Mouse (Mus musculus): ENCODE results near the gene Tcf12. TPM values are rescaled to one million over a fixed set of nuclear protein-coding genes. Genes with fewer than 3 reads are reported as not detected.

Gene Tcf12
- polyA plus RNA-seq, 1 experiment from 2014 or later, result 85.9 TPM

- in situ Hi-C loops (cut with MboI; ENCODE audit: low pct_unique_long_range_greater_than_20kb), result loop anchor here (25.0 kb wide), 1 partner anchor 598 kb away; the partner anchor contains the start of gene Aldh1a2
- H3K27me3 ChIP-seq, result no peaks in the 10 kb centered on the region
- peak; percentile 30 for TF ChIP-seq CTCF (IDR thresholded peaks at IDR 0.05)
- ATAC-seq, result no peak
- CTCF ChIA-PET, result no interaction called here
- no peak for DNase-seq (ENCODE audit: low read depth, low spot score)
- POLR2A ChIA-PET, result no interaction called here
Measured at GRCm38 (mm10) chr9:71810723-71811122, 300.9 kb downstream of the Tcf12 start.

- ChIA-PET POLR2A (interaction anchor here (0.8 to 1.2 kb wide), 2 partner anchors 151 to 164 kb away, joined by 3 to 4 read pairs; no protein-coding TSS in a partner anchor), CTCF (interaction anchor here (0.6 to 7.5 kb wide), 16 partner anchors 14 to 605 kb away, joined by 3 to 63 read pairs (median 4); no protein-coding TSS in a partner anchor)
- DNase-seq (ENCODE audit: low read depth, low spot score) (no peak), ATAC-seq (no peak)
- no peaks in the 10 kb centered on the region for H3K27me3 ChIP-seq
- in situ Hi-C loops (cut with MboI; ENCODE audit: low pct_unique_long_range_greater_than_20kb), result loop anchor here (5.0 to 25.0 kb wide), 3 partner anchors 166 to 596 kb away; partner anchors contain the start of gene Aldh1a2
- peak; percentile 72 for TF ChIP-seq CTCF (IDR thresholded peaks at IDR 0.05)
Measured at GRCm38 (mm10) chr9:71808640-71809254, 302.9 kb downstream of the Tcf12 start.

- in situ Hi-C loops (cut with MboI; ENCODE audit: low pct_unique_long_range_greater_than_20kb), result loop anchor here (5.0 to 25.0 kb wide), 3 partner anchors 166 to 596 kb away; partner anchors contain the start of gene Aldh1a2
- ChIA-PET POLR2A (interaction anchor here (1.2 kb wide), 1 partner anchor 150 kb away, joined by 4 read pairs; no protein-coding TSS in a partner anchor), CTCF (interaction anchor here (0.6 to 7.5 kb wide), 5 partner anchors 15 to 184 kb away, joined by 3 to 63 read pairs (median 5); no protein-coding TSS in a partner anchor)
- no peak for ATAC-seq
- no peaks in the 10 kb centered on the region for H3K27me3 ChIP-seq
- DNase-seq (ENCODE audit: low read depth, low spot score), result no peak
- no peak for TF ChIP-seq CTCF (IDR thresholded peaks at IDR 0.05)
Measured at GRCm38 (mm10) chr9:71807801-71808200, 303.9 kb downstream of the Tcf12 start.

GRCm38 (mm10) chr9:71806422-71806805 is 305.3 kb downstream of the Tcf12 start:
- ATAC-seq (no peak), DNase-seq (ENCODE audit: low read depth, low spot score) (no peak)
- ChIA-PET CTCF (interaction anchor here (0.6 to 7.5 kb wide), 8 partner anchors 37 to 190 kb away, joined by 3 to 63 read pairs (median 6); no protein-coding TSS in a partner anchor), POLR2A (interaction anchor here (0.7 kb wide), 1 partner anchor 321 kb away, joined by 3 read pairs; the partner anchor contains the start of gene Polr2m)
- in situ Hi-C loops (cut with MboI; ENCODE audit: low pct_unique_long_range_greater_than_20kb), result loop anchor here (5.0 to 25.0 kb wide), 3 partner anchors 164 to 594 kb away; partner anchors contain the start of gene Aldh1a2
- no peaks in the 10 kb centered on the region for H3K27me3 ChIP-seq
- TF ChIP-seq CTCF (IDR thresholded peaks at IDR 0.05), result peak; percentile 86

- POLR2A ChIA-PET, result interaction anchor here (0.7 to 1.2 kb wide), 3 partner anchors 35 to 320 kb away, joined by 3 read pairs; partner anchors contain the start of genes Cgnl1 and Polr2m
Measured at GRCm38 (mm10) chr9:71805646-71806421, 305.8 kb downstream of the Tcf12 start.

GRCm38 (mm10) chr9:71804116-71804515 is 307.6 kb downstream of the Tcf12 start:
- ChIA-PET POLR2A (no interaction called here), CTCF (interaction anchor here (1.1 to 7.5 kb wide), 8 partner anchors 32 to 188 kb away, joined by 3 to 63 read pairs (median 4); no protein-coding TSS in a partner anchor)
- no peak for DNase-seq (ENCODE audit: low read depth, low spot score)
- no peak for ATAC-seq
- in situ Hi-C loops (cut with MboI; ENCODE audit: low pct_unique_long_range_greater_than_20kb), result loop anchor here (25.0 kb wide), 1 partner anchor 592 kb away; the partner anchor contains the start of gene Aldh1a2
- TF ChIP-seq CTCF (IDR thresholded peaks at IDR 0.05), result no peak
- no peaks in the 10 kb centered on the region for H3K27me3 ChIP-seq

More at GRCm38 (mm10) chr9:71805646-71806421, 305.8 kb downstream of the Tcf12 start:
- DNase-seq (ENCODE audit: low read depth, low spot score) (no peak), ATAC-seq (no peak)
- no peak for TF ChIP-seq CTCF (IDR thresholded peaks at IDR 0.05)
- H3K27me3 ChIP-seq, result no peaks in the 10 kb centered on the region
- CTCF ChIA-PET, result interaction anchor here (0.8 to 7.5 kb wide), 10 partner anchors 36 to 262 kb away, joined by 3 to 63 read pairs (median 4); no protein-coding TSS in a partner anchor
- in situ Hi-C loops (cut with MboI; ENCODE audit: low pct_unique_long_range_greater_than_20kb), result loop anchor here (5.0 to 25.0 kb wide), 3 partner anchors 164 to 594 kb away; partner anchors contain the start of gene Aldh1a2

GRCm38 (mm10) chr9:71803281-71803680 is 308.4 kb downstream of the Tcf12 start:
- no peaks in the 10 kb centered on the region for H3K27me3 ChIP-seq
- CTCF ChIA-PET, result interaction anchor here (1.5 to 7.5 kb wide), 3 partner anchors 154 to 173 kb away, joined by 3 to 63 read pairs (median 3); no protein-coding TSS in a partner anchor
- TF ChIP-seq CTCF (IDR thresholded peaks at IDR 0.05), result no peak
- POLR2A ChIA-PET, result no interaction called here
- DNase-seq (ENCODE audit: low read depth, low spot score), result no peak
- in situ Hi-C loops (cut with MboI; ENCODE audit: low pct_unique_long_range_greater_than_20kb), result loop anchor here (25.0 kb wide), 1 partner anchor 591 kb away; the partner anchor contains the start of gene Aldh1a2
- ATAC-seq, result no peak

GRCm38 (mm10) chr9:71799598-71799997 is 312.1 kb downstream of the Tcf12 start:
- DNase-seq (ENCODE audit: low read depth, low spot score), result no peak

GRCm38 (mm10) chr9:71798176-71798575 is 313.5 kb downstream of the Tcf12 start:
- in situ Hi-C loops (cut with MboI; ENCODE audit: low pct_unique_long_range_greater_than_20kb), result no loop called here
- POLR2A ChIA-PET, result interaction anchor here (0.6 kb wide), 1 partner anchor 29 kb away, joined by 3 read pairs; no protein-coding TSS in a partner anchor

More at GRCm38 (mm10) chr9:71799598-71799997, 312.1 kb downstream of the Tcf12 start:
- ATAC-seq, result no peak
- POLR2A ChIA-PET, result no interaction called here
- in situ Hi-C loops (cut with MboI; ENCODE audit: low pct_unique_long_range_greater_than_20kb), result no loop called here
- no peaks in the 10 kb centered on the region for H3K27me3 ChIP-seq
- TF ChIP-seq CTCF (IDR thresholded peaks at IDR 0.05), result no peak
- CTCF ChIA-PET, result interaction anchor here (1.3 kb wide), 1 partner anchor 183 kb away, joined by 3 read pairs; no protein-coding TSS in a partner anchor

More at GRCm38 (mm10) chr9:71798176-71798575, 313.5 kb downstream of the Tcf12 start:
- CTCF ChIA-PET, result interaction anchor here (1.3 kb wide), 1 partner anchor 182 kb away, joined by 3 read pairs; no protein-coding TSS in a partner anchor
- TF ChIP-seq CTCF (IDR thresholded peaks at IDR 0.05), result no peak
- no peaks in the 10 kb centered on the region for H3K27me3 ChIP-seq
- ATAC-seq, result no peak
- DNase-seq (ENCODE audit: low read depth, low spot score), result no peak

Other genes with a start within 250 kb of the Tcf12 start
- gene Zfp280d, start 163.0 kb upstream of the Tcf12 start, polyA plus RNA-seq (2021), result 22.9 TPM

Data from Patski (cell line).